Mouse (Mus musculus): ENCODE measurements around the gene Rgl1. TPM values are rescaled to one million over a fixed set of nuclear protein-coding genes. Genes with fewer than 3 reads are reported as not detected.

Gene Rgl1
- polyA plus RNA-seq, 1 experiment from 2014 or later = 63.6 TPM

GRCm38 (mm10) chr1:152738793-152739192 lies 27.4 kb downstream of the Rgl1 start:
- ATAC-seq (replicated peaks; ENCODE audit: low FRiP score) = no peak
- Histone ChIP-seq H3K36me3 (no peaks in the 10 kb centered on the region), H3K9ac (no peak overlapping the region), H3K9me3 (replicated peaks) (no peaks in the 10 kb centered on the region), H3K4me1 (peaks cover 8% of the 10 kb centered on the region; the same call in 1 of the 2 replicates), H3K4me2 (no peak overlapping the region), H3K27ac (no peak overlapping the region), H3K27me3 (no peaks in the 10 kb centered on the region), H3K4me3 (replicated peaks) (no peak overlapping the region)
- WGBS = 75% methylated on average over 9 of the region's 9 CpGs

- no peak for ATAC-seq (replicated peaks; ENCODE audit: low FRiP score)
- Histone ChIP-seq H3K4me1 (no peaks in the 10 kb centered on the region), H3K4me2 (no peak overlapping the region), H3K27ac (0 out of 2 replicates have a peak overlapping the region, but pooled peaks have one; percentile 13), H3K36me3 (no peaks in the 10 kb centered on the region), H3K27me3 (no peaks in the 10 kb centered on the region), H3K9me3 (replicated peaks) (no peaks in the 10 kb centered on the region), H3K9ac (no peak overlapping the region), H3K4me3 (replicated peaks) (no peak overlapping the region)
- 31% methylated on average over 4 of the region's 5 CpGs for WGBS
Measured at GRCm38 (mm10) chr1:152727604-152728236, 38.4 kb downstream of the Rgl1 start.

- H3K36me3 ChIP-seq = no peaks in the 10 kb centered on the region
- no peaks in the 10 kb centered on the region for H3K27me3 ChIP-seq
- H3K9me3 ChIP-seq (replicated peaks) = no peaks in the 10 kb centered on the region
- H3K4me1 ChIP-seq = no peaks in the 10 kb centered on the region
- ATAC-seq (replicated peaks; ENCODE audit: low FRiP score) = no peak
- H3K9ac ChIP-seq = no peak overlapping the region
- no peak overlapping the region for H3K4me2 ChIP-seq
- H3K4me3 ChIP-seq (replicated peaks) = no peak overlapping the region
- 82% methylated on average over 3 of the region's 3 CpGs for WGBS
- no peak overlapping the region for H3K27ac ChIP-seq
Measured at GRCm38 (mm10) chr1:152726095-152726494, 40.1 kb downstream of the Rgl1 start.

- no peak overlapping the region for H3K27ac ChIP-seq
- no peaks in the 10 kb centered on the region for H3K27me3 ChIP-seq
- H3K9ac ChIP-seq = no peak overlapping the region
- no peak overlapping the region for H3K4me3 ChIP-seq (replicated peaks)
- no peaks in the 10 kb centered on the region for H3K36me3 ChIP-seq
- no peak for ATAC-seq (replicated peaks; ENCODE audit: low FRiP score)
- no peaks in the 10 kb centered on the region for H3K4me1 ChIP-seq
- H3K4me2 ChIP-seq = no peak overlapping the region
- H3K9me3 ChIP-seq (replicated peaks) = no peaks in the 10 kb centered on the region
Measured at GRCm38 (mm10) chr1:152724286-152724685, 41.9 kb downstream of the Rgl1 start.

- Histone ChIP-seq H3K27ac (no peak overlapping the region), H3K9me3 (replicated peaks) (no peaks in the 10 kb centered on the region), H3K9ac (no peak overlapping the region), H3K4me2 (no peak overlapping the region), H3K27me3 (no peaks in the 10 kb centered on the region), H3K4me3 (replicated peaks) (no peak overlapping the region), H3K4me1 (0 out of 2 replicates have a peak, but pooled peaks cover 4% of the 10 kb centered on the region), H3K36me3 (no peaks in the 10 kb centered on the region)
- no peak for ATAC-seq (replicated peaks; ENCODE audit: low FRiP score)
- WGBS = 85% methylated on average over 11 of the region's 11 CpGs
Measured at GRCm38 (mm10) chr1:152721535-152722198, 44.5 kb downstream of the Rgl1 start.

- ATAC-seq (replicated peaks; ENCODE audit: low FRiP score) = no peak
- 0 out of 2 replicates have a peak, but pooled peaks cover 4% of the 10 kb centered on the region for H3K4me1 ChIP-seq
- 82% methylated on average over 4 of the region's 4 CpGs for WGBS
Measured at GRCm38 (mm10) chr1:152720969-152721368, 45.2 kb downstream of the Rgl1 start.

GRCm38 (mm10) chr1:152718200-152718599 lies 48.0 kb downstream of the Rgl1 start:
- Histone ChIP-seq H3K9ac (no peak overlapping the region), H3K27me3 (no peaks in the 10 kb centered on the region), H3K36me3 (no peaks in the 10 kb centered on the region), H3K4me3 (replicated peaks) (no peak overlapping the region), H3K4me1 (0 out of 2 replicates have a peak, but pooled peaks cover 4% of the 10 kb centered on the region), H3K9me3 (replicated peaks) (no peaks in the 10 kb centered on the region), H3K27ac (no peak overlapping the region), H3K4me2 (no peak overlapping the region)
- no peak for ATAC-seq (replicated peaks; ENCODE audit: low FRiP score)
- 50% methylated on average over 6 of the region's 6 CpGs for WGBS

More at GRCm38 (mm10) chr1:152720969-152721368, 45.2 kb downstream of the Rgl1 start:
- Histone ChIP-seq H3K4me2 (no peak overlapping the region), H3K36me3 (no peaks in the 10 kb centered on the region), H3K9me3 (replicated peaks) (no peaks in the 10 kb centered on the region), H3K27ac (no peak overlapping the region), H3K4me3 (replicated peaks) (no peak overlapping the region), H3K9ac (no peak overlapping the region), H3K27me3 (no peaks in the 10 kb centered on the region)

- no peak overlapping the region for H3K27ac ChIP-seq
- H3K9ac ChIP-seq = no peak overlapping the region
- no peaks in the 10 kb centered on the region for H3K36me3 ChIP-seq
- no peak overlapping the region for H3K4me2 ChIP-seq
- no peaks in the 10 kb centered on the region for H3K9me3 ChIP-seq (replicated peaks)
- H3K4me3 ChIP-seq (replicated peaks) = no peak overlapping the region
- 100% methylated on average over 1 of the region's 1 CpGs for WGBS
- 0 out of 2 replicates have a peak, but pooled peaks cover 4% of the 10 kb centered on the region for H3K4me1 ChIP-seq
- ATAC-seq (replicated peaks; ENCODE audit: low FRiP score) = no peak
- H3K27me3 ChIP-seq = no peaks in the 10 kb centered on the region
Measured at GRCm38 (mm10) chr1:152717329-152717728, 48.8 kb downstream of the Rgl1 start.

GRCm38 (mm10) chr1:152714405-152714804 lies 51.7 kb downstream of the Rgl1 start:
- no peak overlapping the region for H3K4me3 ChIP-seq (replicated peaks)
- no peak overlapping the region for H3K9ac ChIP-seq
- H3K4me2 ChIP-seq = no peak overlapping the region
- H3K27ac ChIP-seq = no peak overlapping the region
- H3K36me3 ChIP-seq = no peaks in the 10 kb centered on the region
- WGBS = 90% methylated on average over 3 of the region's 3 CpGs
- 0 out of 2 replicates have a peak, but pooled peaks cover 4% of the 10 kb centered on the region for H3K4me1 ChIP-seq
- ATAC-seq (replicated peaks; ENCODE audit: low FRiP score) = no peak
- no peaks in the 10 kb centered on the region for H3K9me3 ChIP-seq (replicated peaks)
- H3K27me3 ChIP-seq = no peaks in the 10 kb centered on the region

- Histone ChIP-seq H3K36me3 (no peaks in the 10 kb centered on the region), H3K9ac (no peak overlapping the region), H3K4me2 (no peak overlapping the region), H3K4me3 (replicated peaks) (no peak overlapping the region), H3K4me1 (0 out of 2 replicates have a peak, but pooled peaks cover 4% of the 10 kb centered on the region), H3K9me3 (replicated peaks) (no peaks in the 10 kb centered on the region), H3K27me3 (no peaks in the 10 kb centered on the region), H3K27ac (no peak overlapping the region)
- WGBS = 89% methylated on average over 4 of the region's 4 CpGs
- no peak for ATAC-seq (replicated peaks; ENCODE audit: low FRiP score)
Measured at GRCm38 (mm10) chr1:152713924-152714323, 52.2 kb downstream of the Rgl1 start.

GRCm38 (mm10) chr1:152711037-152711436 lies 55.1 kb downstream of the Rgl1 start:
- 83% methylated on average over 4 of the region's 4 CpGs for WGBS
- no peak for ATAC-seq (replicated peaks; ENCODE audit: low FRiP score)
- H3K4me3 ChIP-seq (replicated peaks) = no peak overlapping the region
- H3K27ac ChIP-seq = no peak overlapping the region
- no peaks in the 10 kb centered on the region for H3K9me3 ChIP-seq (replicated peaks)
- no peaks in the 10 kb centered on the region for H3K36me3 ChIP-seq
- H3K4me2 ChIP-seq = no peak overlapping the region
- no peaks in the 10 kb centered on the region for H3K27me3 ChIP-seq
- no peaks in the 10 kb centered on the region for H3K4me1 ChIP-seq
- H3K9ac ChIP-seq = no peak overlapping the region

GRCm38 (mm10) chr1:152707560-152707959 lies 58.6 kb downstream of the Rgl1 start:
- no peak for ATAC-seq (replicated peaks; ENCODE audit: low FRiP score)
- no peak overlapping the region for H3K9ac ChIP-seq
- 69% methylated on average over 2 of the region's 2 CpGs for WGBS

More at GRCm38 (mm10) chr1:152707560-152707959, 58.6 kb downstream of the Rgl1 start:
- Histone ChIP-seq H3K4me1 (peaks cover 14% of the 10 kb centered on the region; the same call in 1 of the 2 replicates), H3K4me2 (no peak overlapping the region), H3K9me3 (replicated peaks) (no peaks in the 10 kb centered on the region), H3K27ac (no peak overlapping the region), H3K4me3 (replicated peaks) (no peak overlapping the region), H3K36me3 (no peaks in the 10 kb centered on the region), H3K27me3 (no peaks in the 10 kb centered on the region)

Data from kidney, embryonic 15.5 days (tissue).